Mouse (Mus musculus) brain, embryonic 18.5 days (tissue): Measurements from ENCODE around the gene Smoc1.
A peak's percentile ranks its signal among the peaks of the same experiment; 100 is the strongest.

Source experiments
- DNase-seq: peaks from one replicate; pipeline ENCODE4 v3.0.0-alpha.2; 2012; ENCODE audit warnings: low read depth, low spot score

Gene Smoc1

GRCm38 (mm10) chr12:81223276-81223675, 196.7 kb downstream of the Smoc1 start:
- DNase-seq = no peak

GRCm38 (mm10) chr12:81224843-81225242, 198.2 kb downstream of the Smoc1 start:
- no peak for DNase-seq

DNA sequence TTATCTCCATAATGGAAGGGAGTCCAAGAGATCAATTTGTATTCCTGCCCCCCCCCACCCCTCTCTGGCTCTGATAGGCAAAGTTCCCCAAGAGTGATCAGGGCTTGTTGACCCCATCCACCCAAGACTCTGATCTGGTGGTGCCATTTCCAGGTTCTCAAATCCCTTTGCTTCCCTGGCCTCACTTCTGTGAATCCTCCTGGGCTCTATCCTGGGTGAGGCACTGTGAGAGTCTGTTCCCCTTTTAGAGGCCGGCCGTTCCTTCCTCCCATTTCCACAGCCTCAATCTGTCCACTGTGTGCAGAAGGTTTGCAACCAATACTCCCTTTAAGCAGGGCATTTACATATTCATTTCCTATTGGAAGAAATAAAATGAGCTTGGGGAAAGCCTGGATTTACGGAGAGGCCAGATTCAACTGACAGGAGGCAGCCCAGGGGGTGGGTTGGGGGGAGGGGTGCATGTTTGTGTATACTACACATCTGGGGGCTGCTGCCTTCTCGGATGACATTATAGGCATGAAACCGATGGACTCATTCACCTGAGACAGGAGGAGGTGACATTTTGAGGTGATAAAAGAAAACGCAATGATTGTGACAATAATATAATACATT, 199.5 kb downstream of the Smoc1 start:
- DNase-seq = no peak

DNA sequence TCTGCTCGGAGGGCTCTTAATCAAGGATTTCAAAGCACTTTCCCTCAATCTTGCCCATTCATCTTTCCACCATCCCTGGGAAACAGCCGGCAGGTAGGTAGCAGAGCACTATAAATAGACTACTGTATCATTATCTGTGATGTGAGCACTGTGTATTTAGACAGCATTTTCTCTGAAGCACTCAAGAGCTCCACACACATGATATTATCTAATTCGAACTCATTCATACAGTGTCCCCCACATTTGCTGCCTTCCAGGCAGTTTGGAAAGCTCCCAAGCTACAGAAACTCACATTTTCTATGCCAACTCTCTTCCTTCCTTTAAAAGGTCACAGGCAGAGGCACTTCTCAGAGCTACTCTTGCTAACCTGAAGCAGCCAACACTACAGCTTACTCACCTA, 200.0 kb downstream of the Smoc1 start:
- no peak for DNase-seq

DNA sequence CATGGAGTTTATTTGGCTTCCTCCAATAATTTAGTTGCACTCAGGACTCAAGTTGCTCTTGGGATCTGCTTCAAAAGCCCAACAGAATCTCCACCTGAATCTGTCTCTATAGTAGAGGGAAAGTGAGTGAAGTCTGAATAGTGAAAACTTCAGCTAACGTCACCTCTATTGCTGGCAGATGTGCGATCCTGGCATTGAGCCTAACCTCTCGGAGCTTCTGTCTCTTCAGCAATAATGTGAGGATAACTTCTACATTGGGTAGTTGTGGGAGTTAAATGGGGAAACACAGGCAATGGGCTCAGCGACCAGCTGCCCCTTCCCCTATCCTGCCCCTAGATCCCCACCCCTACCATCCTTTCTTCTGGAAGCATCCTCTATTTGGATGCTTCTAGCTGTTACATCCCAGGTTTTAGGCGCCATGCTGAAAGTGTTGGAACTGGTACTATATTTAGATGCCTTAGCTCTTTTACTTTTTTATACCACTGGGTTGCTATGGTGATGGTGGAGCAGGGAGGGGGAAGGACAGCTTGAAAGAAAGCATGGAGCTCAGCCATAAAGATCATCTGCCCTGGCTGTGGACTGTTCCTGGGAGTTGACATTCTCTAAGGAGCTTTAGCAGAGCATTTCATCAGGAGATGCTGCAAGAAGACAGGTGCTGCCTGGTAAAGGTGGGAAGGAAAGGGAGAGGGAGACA, 201.3 kb downstream of the Smoc1 start:
- peak; percentile 84 for DNase-seq

- no peak for DNase-seq
These were observed 207.3 kb downstream of the Smoc1 start for GRCm38 (mm10) chr12:81233746-81234380.

GRCm38 (mm10) chr12:81235456-81236330, 209.1 kb downstream of the Smoc1 start:
- DNase-seq = no peak
